Mouse (Mus musculus) central nervous system, embryonic 18 days (tissue): ENCODE data around the gene Sub1. TPM values are rescaled to one million over a fixed set of nuclear protein-coding genes. Genes with fewer than 3 reads are reported as not detected.

Experiments
- polyA plus RNA-seq: library from polyadenylated mRNA; depleted of rRNA; stranded (reverse); fragments of >200 nt; gene quantifications from 2 replicates; pipeline ENCODE4 v1.2.3, GENCODE M21; 2012; rRNA removed

The Sub1 gene
- 173 and 192 TPM in 2 replicates for polyA plus RNA-seq

DNA sequence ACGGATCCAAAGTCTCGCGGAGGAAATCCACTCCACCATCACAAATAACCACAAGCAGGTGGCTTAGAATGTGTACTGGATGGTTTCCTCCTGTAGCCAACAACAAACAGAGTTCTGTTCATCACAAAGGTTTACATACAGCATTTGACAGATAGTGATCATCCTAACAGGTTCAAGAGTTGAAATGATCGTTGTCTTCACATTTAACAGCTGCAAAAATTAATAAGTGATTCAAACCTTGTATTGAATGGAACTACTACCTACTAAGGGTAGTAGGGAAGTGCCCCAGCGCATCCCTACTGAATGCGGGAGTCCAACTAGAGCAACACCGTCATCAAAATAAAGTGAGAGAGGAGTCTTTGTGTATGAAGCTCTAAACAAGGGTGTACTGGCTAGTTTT is at the start of gene Sub1:
Gene Sub1 (minus strand): TSS at position 101 of the 400 bp plus-strand sequence.

Other genes with a start within 250 kb of the Sub1 start
- gene Npr3, start 89.7 kb downstream of the Sub1 start, polyA plus RNA-seq, result 2.5 and 3.1 TPM in 2 replicates
- gene Zfr, start 120.8 kb upstream of the Sub1 start, polyA plus RNA-seq, result 102 and 107 TPM in 2 replicates
- gene Mtmr12, start 208.0 kb upstream of the Sub1 start, polyA plus RNA-seq, result 11.8 and 12.0 TPM in 2 replicates